Mouse (Mus musculus) liver, embryonic 15.5 days (tissue): Measurements from ENCODE around the gene Plekha5. TPM values are rescaled to one million over a fixed set of nuclear protein-coding genes. Genes with fewer than 3 reads are reported as not detected.
"Not testable (repeated sequence)": the region's sequence is repeated elsewhere in the genome, so short reads cannot be mapped to it uniquely, and the experiment has no call there.

ENCODE experiments used
- ATAC-seq: fragments of 200-750 bp; cut with Nextera tagmentation; 2 replicates; pipeline ENCODE4 v1.8.0; 2017; ENCODE audit warnings: moderate number of reproducible peaks, mild to moderate bottlenecking, moderate library complexity; ENCODE audit not compliant: insufficient read depth
- H3K27ac ChIP-seq: fragments of 300-500 bp; sonication (generic); replicated peaks from 2 replicates; pipeline ENCODE4 v1.5.1; 2015; ENCODE audit warnings: mild to moderate bottlenecking, inconsistent platforms
- H3K27me3 ChIP-seq: fragments of 300-500 bp; sonication (generic); 2 replicates; pipeline ENCODE4 v1.6.1; 2015; ENCODE audit warnings: mild to moderate bottlenecking, inconsistent platforms
- H3K36me3 ChIP-seq: fragments of 300-500 bp; sonication (generic); replicated peaks from 2 replicates; pipeline ENCODE4 v1.6.1; 2015; ENCODE audit warnings: moderate library complexity, mild to moderate bottlenecking, inconsistent platforms
- H3K4me1 ChIP-seq: fragments of 300-500 bp; sonication (generic); replicated peaks from 2 replicates; pipeline ENCODE4 v1.6.1; 2015; ENCODE audit warnings: inconsistent platforms
- H3K4me2 ChIP-seq: fragments of 300-500 bp; sonication (generic); 2 replicates; pipeline ENCODE4 v1.6.1; 2015; ENCODE audit warnings: moderate library complexity, mild to moderate bottlenecking, inconsistent platforms
- H3K4me3 ChIP-seq: fragments of 300-500 bp; sonication (generic); replicated peaks from 2 replicates; pipeline ENCODE4 v1.5.1; 2015; ENCODE audit warnings: mild to moderate bottlenecking, inconsistent platforms
- H3K9ac ChIP-seq: fragments of 300-500 bp; sonication (generic); 2 replicates; pipeline ENCODE4 v1.6.1; 2015; ENCODE audit warnings: moderate library complexity, mild to moderate bottlenecking, inconsistent platforms
- H3K9me3 ChIP-seq: fragments of 300-500 bp; sonication (generic); replicated peaks from 2 replicates; pipeline ENCODE4 v1.6.1; 2016; ENCODE audit warnings: inconsistent platforms
- WGBS: fragments of 180-500 bp; shearing (Covaris S2); methylation state at CpG from one replicate; pipeline ENCODE4 v1.1.7; 2015; ENCODE audit warnings: mixed read lengths; ENCODE audit not compliant: insufficient replicate concordance; 5-methylcytosine and 5-hydroxymethylcytosine counted together
- polyA plus RNA-seq: library from polyadenylated mRNA; unstranded; fragments of >200 nt; fragmentation: Nextera tagmentation; extraction: Ambion mirVana; gene quantifications from 2 replicates; pipeline ENCODE4 v1.2.1, GENCODE M21; 2015

The Plekha5 gene
- polyA plus RNA-seq, 1 experiment from 2014 or later = 4.0 TPM

GRCm38 (mm10) chr6:140532858-140533257 is 109.0 kb downstream of the Plekha5 start:
- WGBS = 76% methylated on average over 1 of the region's 1 CpGs
- H3K36me3 ChIP-seq, H3K4me3 ChIP-seq, H3K4me1 ChIP-seq, H3K27ac ChIP-seq, H3K27me3 ChIP-seq, H3K9me3 ChIP-seq, H3K4me2 ChIP-seq, H3K9ac ChIP-seq, ATAC-seq: not testable (repeated sequence)

DNA sequence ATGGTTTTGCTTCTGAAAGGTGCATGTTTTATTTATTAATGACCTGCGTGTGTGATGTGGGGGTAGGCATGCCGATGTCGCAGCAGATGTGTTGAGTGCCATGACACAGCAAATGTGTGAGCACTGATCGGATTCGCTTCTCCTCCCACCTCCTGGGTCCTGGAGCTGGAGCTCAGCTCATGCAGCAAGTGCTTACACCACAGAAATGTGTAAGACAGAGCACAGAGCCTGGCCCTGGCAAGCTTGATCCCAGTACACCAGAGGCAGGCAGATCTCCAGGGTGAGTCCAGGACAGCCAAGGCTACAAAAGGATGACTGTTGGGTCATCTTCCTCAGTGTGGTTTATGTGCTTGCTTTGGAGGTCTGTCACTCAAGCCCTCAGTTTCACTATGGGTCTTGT is 109.8 kb downstream of the Plekha5 start:
- Histone ChIP-seq H3K4me3 (no peak overlapping the region), H3K27ac (no peak overlapping the region), H3K4me2 (no peak overlapping the region), H3K9ac (no peak overlapping the region), H3K4me1 (no peaks in the 10 kb centered on the region), H3K36me3 (no peaks in the 10 kb centered on the region), H3K27me3 (no peaks in the 10 kb centered on the region), H3K9me3 (no peaks in the 10 kb centered on the region)
- WGBS = 70% methylated on average over 5 of the region's 5 CpGs
- no peak for ATAC-seq

DNA sequence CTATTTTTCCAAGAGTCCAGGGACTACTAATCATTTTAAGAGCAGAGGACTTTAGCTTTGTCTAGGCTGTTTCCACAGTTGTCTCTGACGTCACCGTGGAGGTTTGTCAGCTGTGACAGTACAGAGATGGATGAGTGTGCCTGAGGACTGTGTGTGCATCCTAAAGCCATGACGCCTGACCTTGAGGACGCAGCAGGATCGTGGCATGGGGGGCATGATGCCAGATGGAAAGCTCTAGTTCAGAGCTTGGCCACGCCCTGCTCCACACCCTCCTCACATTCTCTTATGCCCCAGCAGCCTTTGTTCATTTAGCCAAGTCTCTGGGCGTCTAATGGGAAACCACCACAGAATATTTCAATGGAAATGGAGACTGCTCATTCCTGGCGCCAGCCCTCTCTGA is 111.7 kb downstream of the Plekha5 start:
- Histone ChIP-seq H3K9me3 (no peaks in the 10 kb centered on the region), H3K9ac (no peak overlapping the region), H3K4me2 (no peak overlapping the region), H3K27me3 (no peaks in the 10 kb centered on the region), H3K4me3 (no peak overlapping the region), H3K36me3 (no peaks in the 10 kb centered on the region; the same call in 1 of the 2 replicates), H3K4me1 (no peaks in the 10 kb centered on the region), H3K27ac (no peak overlapping the region)
- no peak for ATAC-seq
- WGBS = 68% methylated on average over 8 of the region's 8 CpGs

- Histone ChIP-seq H3K4me1 (no peaks in the 10 kb centered on the region), H3K36me3 (peaks cover 4% of the 10 kb centered on the region; the same call in 1 of the 2 replicates), H3K4me3 (no peak overlapping the region), H3K4me2 (no peak overlapping the region), H3K27me3 (no peaks in the 10 kb centered on the region), H3K9me3 (no peaks in the 10 kb centered on the region), H3K27ac (no peak overlapping the region), H3K9ac (no peak overlapping the region)
- WGBS = 81% methylated on average over 3 of the region's 3 CpGs
- no peak for ATAC-seq
These were observed 118.1 kb downstream of the Plekha5 start for GRCm38 (mm10) chr6:140541919-140542318.

DNA sequence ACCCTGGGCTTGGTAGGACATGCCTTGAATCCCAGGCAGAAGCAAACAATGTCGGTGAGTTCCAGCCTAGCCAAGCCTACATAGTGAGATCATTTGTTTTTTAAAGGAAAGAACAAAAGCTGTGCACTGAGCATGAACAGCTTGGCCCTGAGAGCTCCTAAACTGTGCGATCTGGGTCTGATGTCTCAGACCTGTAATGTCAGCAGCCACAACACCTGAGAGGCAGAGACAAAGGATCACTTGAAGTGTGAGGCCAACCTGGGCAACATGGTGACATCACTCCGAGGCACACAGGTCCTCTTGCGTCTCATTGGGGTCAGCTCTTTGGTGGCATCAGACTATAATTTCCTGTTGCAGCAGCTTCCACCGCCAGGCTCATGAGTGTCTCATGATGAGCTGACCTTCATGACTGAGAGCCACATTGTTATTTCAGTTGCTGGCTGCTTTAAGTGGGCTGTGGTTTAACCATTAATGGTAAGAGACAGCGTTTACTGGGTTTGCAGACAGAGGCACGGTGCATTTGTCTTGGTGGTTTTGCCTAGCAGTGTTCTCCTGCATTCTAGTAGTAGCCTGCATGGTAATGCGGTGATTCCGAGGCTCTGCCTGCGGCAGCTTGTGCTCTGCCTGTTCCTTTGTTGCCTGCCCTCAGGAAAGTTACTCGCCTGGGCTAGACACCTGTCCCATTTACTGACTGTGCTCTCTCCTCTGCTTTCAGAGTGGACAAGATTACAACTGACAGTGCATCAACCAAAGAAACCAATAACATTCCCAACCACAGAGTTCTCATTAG is 119.3 kb downstream of the Plekha5 start:
- H3K27ac ChIP-seq = no peak overlapping the region
- no peak overlapping the region for H3K4me2 ChIP-seq
- H3K9ac ChIP-seq = no peak overlapping the region
- H3K4me1 ChIP-seq = 0 out of 2 replicates have a peak, but pooled peaks cover 7% of the 10 kb centered on the region
- ATAC-seq = no peak
- no peak overlapping the region for H3K4me3 ChIP-seq
- H3K36me3 ChIP-seq = peaks cover 4% of the 10 kb centered on the region; the same call in 1 of the 2 replicates
- no peaks in the 10 kb centered on the region for H3K27me3 ChIP-seq
- H3K9me3 ChIP-seq = no peaks in the 10 kb centered on the region
- WGBS = 63% methylated on average over 11 of the region's 11 CpGs

GRCm38 (mm10) chr6:140546095-140546494 is 122.2 kb downstream of the Plekha5 start:
- 61% methylated on average over 8 of the region's 8 CpGs for WGBS
- Histone ChIP-seq H3K27me3 (no peaks in the 10 kb centered on the region), H3K4me1 (0 out of 2 replicates have a peak, but pooled peaks cover 7% of the 10 kb centered on the region), H3K36me3 (0 out of 2 replicates have a peak, but pooled peaks cover 4% of the 10 kb centered on the region), H3K9me3 (no peaks in the 10 kb centered on the region), H3K27ac (0 out of 2 replicates have a peak overlapping the region, but pooled peaks have one; percentile 19), H3K9ac (no peak overlapping the region), H3K4me3 (no peak overlapping the region), H3K4me2 (no peak overlapping the region)
- ATAC-seq = no peak

- Histone ChIP-seq H3K4me1 (0 out of 2 replicates have a peak, but pooled peaks cover 7% of the 10 kb centered on the region), H3K4me3 (no peak overlapping the region), H3K27me3 (no peaks in the 10 kb centered on the region), H3K9me3 (no peaks in the 10 kb centered on the region), H3K36me3 (0 out of 2 replicates have a peak, but pooled peaks cover 4% of the 10 kb centered on the region), H3K9ac (no peak overlapping the region), H3K27ac (0 out of 2 replicates have a peak overlapping the region, but pooled peaks have one; percentile 19), H3K4me2 (no peak overlapping the region)
- 53% methylated on average over 12 of the region's 12 CpGs for WGBS
- ATAC-seq = peak; percentile 56
These were observed 122.9 kb downstream of the Plekha5 start for GRCm38 (mm10) chr6:140546648-140547201.

DNA sequence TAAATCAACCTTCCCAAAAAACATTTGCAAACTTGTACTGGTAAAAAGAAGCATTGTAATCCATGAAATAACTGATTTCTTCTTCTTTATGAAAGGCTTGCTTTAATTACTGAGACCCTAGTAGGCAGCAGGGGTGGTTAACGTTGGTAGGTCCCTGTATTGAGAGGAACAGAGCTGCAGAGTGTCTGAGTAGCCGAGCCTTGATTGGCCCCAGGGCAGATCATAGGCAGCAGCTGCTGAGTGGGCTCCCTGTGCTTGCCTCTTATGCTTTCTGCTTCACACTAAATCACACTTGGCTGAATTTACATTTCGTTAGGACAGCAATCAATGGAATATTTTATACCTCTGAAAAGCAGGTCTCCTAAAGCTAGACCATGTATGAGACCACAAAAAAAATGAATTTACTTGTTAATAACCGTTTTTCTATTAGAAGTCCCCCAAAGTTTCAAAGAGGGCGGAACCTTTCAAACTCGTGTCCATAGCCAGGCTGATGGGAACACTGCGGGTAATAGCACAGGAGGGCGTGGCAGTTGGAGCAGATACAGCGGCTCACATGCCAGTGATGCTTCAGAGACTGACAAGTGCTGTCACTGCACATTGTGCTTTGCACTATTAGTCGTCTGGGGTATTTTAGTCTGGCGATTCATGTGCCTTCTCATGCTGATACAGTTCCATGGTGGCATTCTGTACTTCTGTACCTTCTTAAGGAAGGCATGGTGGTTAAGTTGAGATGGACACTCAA is 123.5 kb downstream of the Plekha5 start:
- 63% methylated on average over 11 of the region's 11 CpGs for WGBS
- H3K27ac ChIP-seq = peak overlapping the region; percentile 39; the same call in 1 of the 2 replicates
- H3K27me3 ChIP-seq = no peaks in the 10 kb centered on the region
- H3K4me3 ChIP-seq = no peak overlapping the region
- no peaks in the 10 kb centered on the region for H3K9me3 ChIP-seq
- no peak overlapping the region for H3K4me2 ChIP-seq
- no peak overlapping the region for H3K9ac ChIP-seq
- 0 out of 2 replicates have a peak, but pooled peaks cover 7% of the 10 kb centered on the region for H3K4me1 ChIP-seq
- ATAC-seq = no peak
- peaks cover 4% of the 10 kb centered on the region; the same call in 1 of the 2 replicates for H3K36me3 ChIP-seq

DNA sequence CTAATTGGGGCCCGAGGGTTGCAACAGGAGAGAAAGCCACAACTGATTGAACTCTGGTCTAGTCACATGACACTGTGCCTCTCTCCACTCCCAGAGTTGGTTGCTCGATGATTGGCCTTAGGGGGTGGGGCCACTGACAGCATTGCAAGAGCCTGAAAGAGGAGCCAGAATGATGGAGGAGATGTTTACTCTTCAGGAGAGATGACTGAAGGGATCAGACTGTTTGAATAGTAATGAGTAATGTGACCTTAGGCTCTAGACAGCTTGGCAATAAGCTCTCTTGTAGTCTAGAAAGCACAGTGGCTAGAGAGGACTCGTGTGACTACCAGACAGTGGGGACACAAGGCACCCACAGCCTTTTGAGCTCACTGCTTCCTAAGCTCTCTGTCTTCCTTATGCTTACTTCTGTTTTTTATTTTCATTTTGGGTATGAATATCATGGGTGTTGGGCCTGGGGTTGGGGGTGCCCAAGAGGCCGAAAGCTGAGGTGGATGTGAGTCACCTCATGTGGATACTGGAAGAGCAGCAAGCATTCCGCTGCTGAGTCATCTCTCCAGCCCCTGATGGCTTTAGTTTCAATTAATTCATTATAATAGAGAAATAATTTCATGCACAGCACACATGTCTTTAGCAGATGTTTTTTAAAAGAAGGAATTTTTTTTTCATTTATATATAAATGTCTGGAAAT is 124.4 kb downstream of the Plekha5 start:
- Histone ChIP-seq H3K27ac (0 out of 2 replicates have a peak overlapping the region, but pooled peaks have one; percentile 33), H3K4me2 (no peak overlapping the region), H3K4me1 (0 out of 2 replicates have a peak, but pooled peaks cover 7% of the 10 kb centered on the region), H3K27me3 (no peaks in the 10 kb centered on the region), H3K9me3 (no peaks in the 10 kb centered on the region), H3K4me3 (no peak overlapping the region), H3K9ac (no peak overlapping the region), H3K36me3 (peaks cover 4% of the 10 kb centered on the region; the same call in 1 of the 2 replicates)
- ATAC-seq = peak; percentile 68
- 43% methylated on average over 5 of the region's 5 CpGs for WGBS

DNA sequence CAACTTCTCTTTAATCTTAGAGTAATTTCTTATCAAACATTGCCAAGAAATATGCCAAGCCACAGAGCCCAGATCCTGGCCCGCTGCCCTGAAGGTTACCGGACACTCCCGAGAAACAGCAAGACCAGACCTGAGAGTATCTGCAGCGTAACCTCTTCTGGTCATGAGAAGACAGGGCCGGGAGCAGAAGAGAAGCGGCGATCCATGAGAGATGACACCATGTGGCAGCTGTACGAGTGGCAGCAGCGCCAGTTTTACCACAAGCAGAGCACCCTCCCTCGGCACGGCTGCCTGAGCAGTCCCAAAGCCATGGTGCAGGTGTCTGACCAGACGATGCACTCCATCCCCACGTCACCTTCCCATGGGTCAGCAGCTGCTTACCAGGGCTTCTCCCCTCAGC is 126.9 kb downstream of the Plekha5 start:
- Histone ChIP-seq H3K4me3 (no peak overlapping the region), H3K4me2 (no peak overlapping the region)
- WGBS = 75% methylated on average over 13 of the region's 13 CpGs

More for the DNA sequence above, 126.9 kb downstream of the Plekha5 start:
- 0 out of 2 replicates have a peak, but pooled peaks cover 7% of the 10 kb centered on the region for H3K4me1 ChIP-seq
- no peaks in the 10 kb centered on the region; the same call in 1 of the 2 replicates for H3K36me3 ChIP-seq
- no peak overlapping the region for H3K27ac ChIP-seq
- no peak for ATAC-seq
- no peak overlapping the region for H3K9ac ChIP-seq
- no peaks in the 10 kb centered on the region for H3K27me3 ChIP-seq
- H3K9me3 ChIP-seq = no peaks in the 10 kb centered on the region
